Mouse (Mus musculus) neural tube, embryonic 15.5 days (tissue): Measurements from ENCODE around the gene Cenps. TPM values are rescaled to one million over a fixed set of nuclear protein-coding genes. Genes with fewer than 3 reads are reported as not detected.
"Not testable (repeated sequence)": the region's sequence is repeated elsewhere in the genome, so short reads cannot be mapped to it uniquely, and the experiment has no call there.

ENCODE experiments used
- ATAC-seq: fragments of 200-750 bp; cut with Nextera tagmentation; 2 replicates; pipeline ENCODE4 v1.8.0; 2017; ENCODE audit warnings: mild to moderate bottlenecking, moderate TSS enrichment, moderate library complexity; ENCODE audit not compliant: low FRiP score
- H3K27ac ChIP-seq: fragments of 300-500 bp; sonication (generic); replicated peaks from 2 replicates; pipeline ENCODE4 v1.5.1; 2015; ENCODE audit warnings: mild to moderate bottlenecking, inconsistent platforms
- H3K27me3 ChIP-seq: fragments of 300-500 bp; sonication (generic); replicated peaks from 2 replicates; pipeline ENCODE4 v1.6.1; 2015; ENCODE audit warnings: inconsistent platforms
- H3K36me3 ChIP-seq: fragments of 300-500 bp; sonication (generic); 2 replicates; pipeline ENCODE4 v1.6.1; 2015; ENCODE audit warnings: inconsistent platforms
- H3K4me1 ChIP-seq: fragments of 300-500 bp; sonication (generic); 2 replicates; pipeline ENCODE4 v1.6.1; 2015; ENCODE audit warnings: inconsistent platforms
- H3K4me2 ChIP-seq: fragments of 300-500 bp; sonication (generic); 2 replicates; pipeline ENCODE4 v1.6.1; 2015; ENCODE audit warnings: inconsistent platforms, mild to moderate bottlenecking, moderate library complexity
- H3K4me3 ChIP-seq: fragments of 300-500 bp; sonication (generic); replicated peaks from 2 replicates; pipeline ENCODE4 v1.5.1; 2015; ENCODE audit warnings: mild to moderate bottlenecking, inconsistent platforms
- H3K9ac ChIP-seq: fragments of 300-500 bp; sonication (generic); replicated peaks from 2 replicates; pipeline ENCODE4 v1.6.1; 2015; ENCODE audit warnings: mild to moderate bottlenecking, inconsistent platforms
- H3K9me3 ChIP-seq: fragments of 300-500 bp; sonication (generic); replicated peaks from 2 replicates; pipeline ENCODE4 v1.6.1; 2016; ENCODE audit warnings: inconsistent platforms
- WGBS: fragments of 180-500 bp; shearing (Covaris S2); methylation state at CpG from one replicate; pipeline ENCODE4 v1.1.7; 2015; ENCODE audit warnings: mixed read lengths; 5-methylcytosine and 5-hydroxymethylcytosine counted together
- polyA plus RNA-seq: library from polyadenylated mRNA; unstranded; fragments of >200 nt; fragmentation: Nextera tagmentation; extraction: Ambion mirVana; gene quantifications from 2 replicates; pipeline ENCODE4 v1.2.1, GENCODE M21; 2015

Cenps gene
- polyA plus RNA-seq, 1 experiment from 2014 or later, result 17.3 TPM

- ATAC-seq, result peak; percentile 88
- no peaks in the 10 kb centered on the region for H3K27me3 ChIP-seq
- H3K27ac ChIP-seq, result peak within 1 kb of the TSS; percentile 10; the same call in 1 of the 2 replicates
- peak within 1 kb of the TSS; percentile 89 for H3K4me2 ChIP-seq
- peaks cover 23% of the 10 kb centered on the region for H3K36me3 ChIP-seq
- H3K9ac ChIP-seq, result peak within 1 kb of the TSS; percentile 80
- peaks cover 15% of the 10 kb centered on the region for H3K4me1 ChIP-seq
- H3K9me3 ChIP-seq, result no peaks in the 10 kb centered on the region
- H3K4me3 ChIP-seq, result peak within 1 kb of the TSS; percentile 74
- WGBS, result under 1% methylated on average over 35 of the region's 35 CpGs
Measured at GRCm38 (mm10) chr4:149103875-149104561, 33.4 kb downstream of the Cenps start, which contains the start of gene Dffa. TSS of gene Dffa (plus strand) at chr4:149104146.

- H3K4me1 ChIP-seq, result peaks cover 32% of the 10 kb centered on the region
- 89% methylated on average over 3 of the region's 3 CpGs for WGBS
- no peak overlapping the region for H3K9ac ChIP-seq
- H3K27ac ChIP-seq, result no peak overlapping the region
- H3K4me3 ChIP-seq, result no peak overlapping the region
- no peaks in the 10 kb centered on the region for H3K9me3 ChIP-seq
- H3K27me3 ChIP-seq, result no peaks in the 10 kb centered on the region
- H3K36me3 ChIP-seq, result peaks cover 5% of the 10 kb centered on the region
- no peak for ATAC-seq
- no peak overlapping the region for H3K4me2 ChIP-seq
Measured at GRCm38 (mm10) chr4:149101456-149101855, 36.0 kb downstream of the Cenps start.

GRCm38 (mm10) chr4:149100449-149100848, 37.0 kb downstream of the Cenps start:
- peaks cover 36% of the 10 kb centered on the region for H3K4me1 ChIP-seq
- not testable (repeated sequence) for H3K27me3 ChIP-seq, H3K9ac ChIP-seq, ATAC-seq, H3K4me2 ChIP-seq, H3K9me3 ChIP-seq, H3K36me3 ChIP-seq, H3K27ac ChIP-seq, H3K4me3 ChIP-seq
- 89% methylated on average over 12 of the region's 12 CpGs for WGBS

GRCm38 (mm10) chr4:149099369-149100017, 37.9 kb downstream of the Cenps start, which contains the start of gene Pex14:
TSS of gene Pex14 (minus strand) at chr4:149099876.
- Histone ChIP-seq H3K27ac (peak within 1 kb of the TSS; percentile 45; the same call in 1 of the 2 replicates), H3K27me3 (no peaks in the 10 kb centered on the region), H3K4me3 (peak within 1 kb of the TSS; percentile 94), H3K36me3 (no peaks in the 10 kb centered on the region), H3K4me2 (peak within 1 kb of the TSS; percentile 96), H3K9me3 (no peaks in the 10 kb centered on the region), H3K4me1 (peaks cover 27% of the 10 kb centered on the region), H3K9ac (peak within 1 kb of the TSS; percentile 94)
- WGBS, result under 1% methylated on average over 47 of the region's 50 CpGs
- peak; percentile 79 for ATAC-seq

GRCm38 (mm10) chr4:149098571-149098970, 38.9 kb downstream of the Cenps start:
- no peak for ATAC-seq
- Histone ChIP-seq H3K27ac (no peak overlapping the region), H3K9ac (peak overlapping the region; percentile 94), H3K9me3 (no peaks in the 10 kb centered on the region), H3K4me3 (peak overlapping the region; percentile 94), H3K27me3 (no peaks in the 10 kb centered on the region), H3K4me2 (peak overlapping the region; percentile 96), H3K36me3 (no peaks in the 10 kb centered on the region; the same call in 1 of the 2 replicates), H3K4me1 (peaks cover 25% of the 10 kb centered on the region)
- 25% methylated on average over 11 of the region's 11 CpGs for WGBS

GRCm38 (mm10) chr4:149097956-149098355, 39.5 kb downstream of the Cenps start:
- Histone ChIP-seq H3K4me2 (peak overlapping the region; percentile 96), H3K27ac (no peak overlapping the region), H3K4me1 (peaks cover 25% of the 10 kb centered on the region), H3K9ac (no peak overlapping the region), H3K4me3 (peak overlapping the region; percentile 94; the same call in 1 of the 2 replicates), H3K27me3 (no peaks in the 10 kb centered on the region), H3K9me3 (no peaks in the 10 kb centered on the region), H3K36me3 (no peaks in the 10 kb centered on the region; the same call in 1 of the 2 replicates)
- 85% methylated on average over 3 of the region's 3 CpGs for WGBS
- ATAC-seq, result no peak

GRCm38 (mm10) chr4:149091364-149091763, 46.1 kb downstream of the Cenps start:
- peaks cover 5% of the 10 kb centered on the region; the same call in 1 of the 2 replicates for H3K4me1 ChIP-seq
- WGBS, result 89% methylated on average over 8 of the region's 8 CpGs
- no peaks in the 10 kb centered on the region for H3K9me3 ChIP-seq
- no peak overlapping the region for H3K4me2 ChIP-seq
- H3K4me3 ChIP-seq, result no peak overlapping the region
- H3K27ac ChIP-seq, result no peak overlapping the region
- ATAC-seq, result no peak
- peaks cover 4% of the 10 kb centered on the region; the same call in 1 of the 2 replicates for H3K36me3 ChIP-seq
- H3K27me3 ChIP-seq, result no peaks in the 10 kb centered on the region
- H3K9ac ChIP-seq, result no peak overlapping the region

- H3K36me3 ChIP-seq, result no peaks in the 10 kb centered on the region
- 0 out of 2 replicates have a peak, but pooled peaks cover 7% of the 10 kb centered on the region for H3K4me1 ChIP-seq
- no peak overlapping the region for H3K4me3 ChIP-seq
- H3K4me2 ChIP-seq, result no peak overlapping the region
- no peaks in the 10 kb centered on the region for H3K9me3 ChIP-seq
- no peak for ATAC-seq
- 90% methylated on average over 5 of the region's 5 CpGs for WGBS
- H3K27me3 ChIP-seq, result no peaks in the 10 kb centered on the region
- H3K27ac ChIP-seq, result no peak overlapping the region
- H3K9ac ChIP-seq, result no peak overlapping the region
Measured at GRCm38 (mm10) chr4:149085381-149085780, 52.0 kb downstream of the Cenps start.

- Histone ChIP-seq H3K27ac (no peak overlapping the region), H3K36me3 (no peaks in the 10 kb centered on the region), H3K4me2 (no peak overlapping the region), H3K4me1 (0 out of 2 replicates have a peak, but pooled peaks cover 10% of the 10 kb centered on the region), H3K9me3 (no peaks in the 10 kb centered on the region), H3K27me3 (no peaks in the 10 kb centered on the region), H3K9ac (no peak overlapping the region), H3K4me3 (no peak overlapping the region)
- no peak for ATAC-seq
- WGBS, result 68% methylated on average over 17 of the region's 17 CpGs
Measured at GRCm38 (mm10) chr4:149081528-149081927, 55.9 kb downstream of the Cenps start.

GRCm38 (mm10) chr4:149080111-149080510, 57.3 kb downstream of the Cenps start:
- Histone ChIP-seq H3K4me3 (no peak overlapping the region), H3K4me1 (peaks cover 22% of the 10 kb centered on the region), H3K27ac (no peak overlapping the region), H3K4me2 (no peak overlapping the region), H3K9me3 (no peaks in the 10 kb centered on the region), H3K36me3 (no peaks in the 10 kb centered on the region), H3K9ac (no peak overlapping the region), H3K27me3 (no peaks in the 10 kb centered on the region)
- 94% methylated on average over 8 of the region's 8 CpGs for WGBS
- ATAC-seq, result no peak

GRCm38 (mm10) chr4:149079629-149080028, 57.8 kb downstream of the Cenps start:
- WGBS, result 90% methylated on average over 6 of the region's 6 CpGs
- ATAC-seq, result no peak

GRCm38 (mm10) chr4:149078261-149078660, 59.2 kb downstream of the Cenps start:
- no peaks in the 10 kb centered on the region for H3K27me3 ChIP-seq
- H3K36me3 ChIP-seq, result no peaks in the 10 kb centered on the region
- H3K4me3 ChIP-seq, result no peak overlapping the region
- H3K4me1 ChIP-seq, result peaks cover 34% of the 10 kb centered on the region
- H3K27ac ChIP-seq, result no peak overlapping the region
- H3K9me3 ChIP-seq, result no peaks in the 10 kb centered on the region
- no peak overlapping the region for H3K9ac ChIP-seq
- ATAC-seq, result no peak
- 55% methylated on average over 4 of the region's 4 CpGs for WGBS
- H3K4me2 ChIP-seq, result no peak overlapping the region

More at GRCm38 (mm10) chr4:149079629-149080028, 57.8 kb downstream of the Cenps start:
- no peak overlapping the region for H3K4me2 ChIP-seq
- no peaks in the 10 kb centered on the region for H3K27me3 ChIP-seq
- no peak overlapping the region for H3K9ac ChIP-seq
- H3K36me3 ChIP-seq, result no peaks in the 10 kb centered on the region
- H3K4me3 ChIP-seq, result no peak overlapping the region
- H3K9me3 ChIP-seq, result no peaks in the 10 kb centered on the region
- H3K4me1 ChIP-seq, result peaks cover 27% of the 10 kb centered on the region
- no peak overlapping the region for H3K27ac ChIP-seq
